Mouse (Mus musculus): ENCODE data around the gene Relch. TPM values are rescaled to one million over a fixed set of nuclear protein-coding genes. Genes with fewer than 3 reads are reported as not detected.
"Not testable (repeated sequence)": the region's sequence is repeated elsewhere in the genome, so short reads cannot be mapped to it uniquely, and the experiment has no call there.

The Relch gene
- polyA plus RNA-seq, 1 experiment from 2014 or later, result 49.6 TPM

DNA sequence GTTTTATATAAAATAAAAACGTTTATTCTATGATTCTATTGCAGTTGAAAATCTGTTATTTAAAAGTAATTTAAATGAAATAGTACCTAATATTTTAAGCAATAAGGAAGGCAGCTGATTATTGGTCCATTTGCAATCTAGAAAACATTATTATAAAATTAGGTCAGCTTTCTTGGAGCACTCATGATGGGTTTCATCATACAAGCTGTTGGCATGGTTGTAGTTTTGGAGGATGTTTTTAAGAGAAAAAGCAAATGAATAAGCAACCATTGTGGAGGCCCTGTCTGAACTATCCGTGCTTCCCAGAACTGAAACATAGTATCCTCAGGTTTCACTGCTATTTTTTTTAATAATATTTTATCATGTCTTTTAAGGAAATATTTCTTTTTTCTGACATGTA, 31.9 kb downstream of the Relch start:
- H3K27me3 ChIP-seq (replicated peaks), result no peaks in the 10 kb centered on the region
- no peaks in the 10 kb centered on the region for H3K9me3 ChIP-seq
- H3K36me3 ChIP-seq (replicated peaks), result no peaks in the 10 kb centered on the region
- H3K27ac ChIP-seq, result no peak overlapping the region
- H3K4me3 ChIP-seq, result no peak overlapping the region
- H3K9ac ChIP-seq, result no peak overlapping the region
- H3K4me1 ChIP-seq, result no peaks in the 10 kb centered on the region
- 93% methylated on average over 2 of the region's 2 CpGs for WGBS
- no peak for ATAC-seq (replicated peaks)
- no peak overlapping the region for H3K4me2 ChIP-seq

DNA sequence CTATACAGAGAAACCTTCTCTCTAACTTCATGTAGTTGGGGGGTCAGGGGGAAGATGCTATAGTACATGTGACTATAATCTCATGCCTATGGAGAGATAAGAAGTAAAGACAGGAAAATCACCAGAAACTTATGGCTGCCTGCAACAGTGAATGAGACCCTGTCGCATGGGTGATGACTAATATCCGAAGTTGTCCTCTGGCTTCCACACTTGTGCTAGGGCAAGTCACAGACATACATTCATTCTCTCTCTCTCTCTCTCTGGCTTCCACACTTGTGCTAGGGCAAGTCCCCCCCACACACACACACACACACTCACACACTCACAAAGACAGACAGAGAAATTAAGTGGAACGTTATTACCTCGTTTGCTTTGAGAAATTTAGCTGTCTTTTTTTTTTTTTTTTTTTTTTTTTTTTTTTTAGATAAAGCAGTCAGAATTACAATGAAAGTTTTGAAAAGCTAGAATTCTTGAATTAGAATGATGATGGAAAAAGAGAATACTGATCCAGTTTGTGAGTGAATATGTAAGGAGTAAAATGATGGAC, 37.4 kb downstream of the Relch start:
- H3K9me3 ChIP-seq, result no peaks in the 10 kb centered on the region
- H3K4me1 ChIP-seq, result no peaks in the 10 kb centered on the region
- H3K27me3 ChIP-seq (replicated peaks), result no peaks in the 10 kb centered on the region
- no peak overlapping the region for H3K9ac ChIP-seq
- peaks cover 3% of the 10 kb centered on the region; the same call in 1 of the 2 replicates for H3K36me3 ChIP-seq (replicated peaks)
- WGBS, result 88% methylated on average over 4 of the region's 4 CpGs
- no peak overlapping the region for H3K27ac ChIP-seq
- ATAC-seq (replicated peaks), result no peak
- H3K4me2 ChIP-seq, result no peak overlapping the region
- no peak overlapping the region for H3K4me3 ChIP-seq

DNA sequence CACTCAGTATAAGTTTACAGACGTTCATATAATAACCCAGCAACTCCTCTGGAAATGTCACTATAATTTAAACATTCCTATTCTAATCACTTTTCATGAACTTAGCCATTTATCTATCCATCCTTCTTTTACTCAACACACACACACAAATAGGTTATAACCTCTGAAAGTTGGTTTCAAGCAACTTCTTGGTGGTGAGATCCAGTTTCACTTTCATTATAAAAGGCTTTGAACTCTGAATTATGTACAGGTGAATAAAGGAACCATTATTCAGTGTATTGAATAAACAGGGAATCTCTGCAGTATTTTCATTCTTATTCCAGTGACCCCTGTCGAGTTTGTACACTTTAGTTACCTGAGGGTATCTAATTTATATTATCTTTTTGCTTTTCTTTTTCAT, 45.8 kb downstream of the Relch start:
- no peak for ATAC-seq (replicated peaks)
- Histone ChIP-seq H3K27ac (no peak overlapping the region), H3K36me3 (replicated peaks) (peaks cover 10% of the 10 kb centered on the region; the same call in 1 of the 2 replicates), H3K27me3 (replicated peaks) (no peaks in the 10 kb centered on the region), H3K4me1 (no peaks in the 10 kb centered on the region), H3K4me2 (no peak overlapping the region), H3K9ac (no peak overlapping the region), H3K4me3 (no peak overlapping the region), H3K9me3 (no peaks in the 10 kb centered on the region)
- 85% methylated on average over 2 of the region's 2 CpGs for WGBS

DNA sequence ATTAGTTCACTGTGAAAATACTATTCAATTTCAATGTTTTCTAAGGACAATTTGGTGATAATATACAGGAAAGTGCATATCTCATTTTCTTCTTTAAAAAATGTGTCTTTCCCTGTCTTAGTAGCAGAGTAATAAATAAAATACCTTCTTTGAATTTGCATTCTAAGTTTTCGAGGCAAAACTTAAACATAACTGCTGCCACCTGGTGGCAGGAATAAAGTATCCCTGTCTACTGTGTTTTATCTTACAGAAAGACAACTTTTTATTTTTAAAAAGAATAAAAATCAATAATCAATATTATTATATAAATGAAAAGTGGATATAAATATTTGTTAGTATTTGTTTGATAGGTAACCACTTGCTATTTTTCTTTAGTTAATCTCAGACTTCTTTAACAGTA, 47.6 kb downstream of the Relch start:
- Histone ChIP-seq H3K9me3 (no peaks in the 10 kb centered on the region), H3K27ac (no peak overlapping the region), H3K27me3 (replicated peaks) (no peaks in the 10 kb centered on the region), H3K4me2 (no peak overlapping the region), H3K36me3 (replicated peaks) (peaks cover 17% of the 10 kb centered on the region; the same call in 1 of the 2 replicates), H3K9ac (no peak overlapping the region), H3K4me3 (no peak overlapping the region), H3K4me1 (no peaks in the 10 kb centered on the region)
- ATAC-seq (replicated peaks), result no peak
- WGBS, result 38% methylated on average over 1 of the region's 1 CpGs

DNA sequence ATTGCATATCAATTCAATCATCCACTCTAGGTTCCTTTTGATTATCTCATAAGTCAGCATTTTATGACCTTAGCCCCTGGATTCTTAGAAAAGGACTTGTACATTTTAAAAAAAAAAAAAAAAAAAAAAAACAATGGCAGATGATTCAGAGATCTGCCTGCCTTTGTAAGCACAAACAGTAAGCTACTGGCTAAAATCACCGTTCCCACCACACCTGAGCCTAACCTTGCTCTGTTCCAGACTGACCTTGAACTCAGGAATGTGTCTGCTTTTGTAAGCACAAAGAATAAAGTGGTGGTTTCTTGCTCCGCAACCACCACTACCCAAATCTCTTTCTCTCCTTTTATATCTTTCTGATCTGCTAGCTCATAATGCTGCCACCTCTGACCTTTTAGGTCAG, 49.2 kb downstream of the Relch start:
- H3K4me1 ChIP-seq, result no peaks in the 10 kb centered on the region

DNA sequence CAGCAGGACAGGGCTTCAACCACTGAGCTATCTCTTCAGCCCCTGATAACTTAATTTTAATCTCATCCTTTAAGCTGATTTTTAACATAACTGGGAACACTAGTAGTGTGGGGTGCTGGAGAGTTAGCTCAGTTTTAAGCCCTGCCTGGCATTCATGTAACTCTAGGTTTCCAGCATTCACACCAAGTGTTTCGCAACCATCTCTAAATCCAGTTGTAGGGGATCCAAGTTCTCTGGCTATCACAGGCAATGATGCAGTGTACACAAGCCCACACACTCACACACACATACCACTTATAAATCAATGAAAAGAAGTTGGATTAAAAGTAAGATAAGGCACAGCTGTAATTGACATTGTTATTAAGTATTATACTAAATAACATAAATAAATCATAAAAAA, 54.7 kb downstream of the Relch start:
- Histone ChIP-seq H3K4me2 (no peak overlapping the region), H3K9ac (no peak overlapping the region), H3K27ac (no peak overlapping the region), H3K27me3 (replicated peaks) (no peaks in the 10 kb centered on the region), H3K36me3 (replicated peaks) (peaks cover 7% of the 10 kb centered on the region; the same call in 1 of the 2 replicates), H3K4me1 (no peaks in the 10 kb centered on the region), H3K4me3 (no peak overlapping the region), H3K9me3 (no peaks in the 10 kb centered on the region)
- ATAC-seq (replicated peaks), result no peak
- 98% methylated on average over 1 of the region's 1 CpGs for whole genome bisulfite sequencing

More for the DNA sequence above, 49.2 kb downstream of the Relch start:
- H3K27me3 ChIP-seq (replicated peaks), result no peaks in the 10 kb centered on the region
- no peaks in the 10 kb centered on the region for H3K9me3 ChIP-seq
- H3K36me3 ChIP-seq (replicated peaks), result peaks cover 14% of the 10 kb centered on the region; the same call in 1 of the 2 replicates
- WGBS, result 94% methylated on average over 2 of the region's 2 CpGs
- no peak overlapping the region for H3K4me2 ChIP-seq
- no peak for ATAC-seq (replicated peaks)
- no peak overlapping the region for H3K4me3 ChIP-seq
- no peak overlapping the region for H3K9ac ChIP-seq
- H3K27ac ChIP-seq, result no peak overlapping the region

DNA sequence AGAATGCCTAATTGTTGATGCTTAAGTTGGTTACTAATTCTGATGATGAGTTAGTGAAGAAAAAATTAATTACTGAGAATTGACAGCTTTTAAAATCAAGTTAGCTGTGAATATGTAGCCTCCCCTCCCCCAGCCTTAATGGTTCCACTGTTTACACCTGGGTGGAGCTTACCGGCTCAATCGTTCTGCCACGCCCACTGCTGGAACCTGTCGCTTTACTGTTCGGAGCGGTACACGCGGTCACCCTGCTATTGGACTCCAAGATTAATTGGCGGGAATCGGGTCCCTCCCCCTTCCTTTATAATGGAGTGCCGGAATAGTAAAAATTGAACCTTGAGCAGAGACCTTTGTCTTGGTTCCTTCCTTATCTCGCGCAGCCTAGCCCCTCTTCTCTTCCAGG, 65.6 kb downstream of the Relch start:
- not testable (repeated sequence) for H3K27ac ChIP-seq; H3K36me3 ChIP-seq (replicated peaks); H3K4me1 ChIP-seq; H3K4me2 ChIP-seq; H3K4me3 ChIP-seq; H3K9ac ChIP-seq; H3K27me3 ChIP-seq (replicated peaks); ATAC-seq (replicated peaks); H3K9me3 ChIP-seq
- WGBS, result 93% methylated on average over 13 of the region's 13 CpGs

DNA sequence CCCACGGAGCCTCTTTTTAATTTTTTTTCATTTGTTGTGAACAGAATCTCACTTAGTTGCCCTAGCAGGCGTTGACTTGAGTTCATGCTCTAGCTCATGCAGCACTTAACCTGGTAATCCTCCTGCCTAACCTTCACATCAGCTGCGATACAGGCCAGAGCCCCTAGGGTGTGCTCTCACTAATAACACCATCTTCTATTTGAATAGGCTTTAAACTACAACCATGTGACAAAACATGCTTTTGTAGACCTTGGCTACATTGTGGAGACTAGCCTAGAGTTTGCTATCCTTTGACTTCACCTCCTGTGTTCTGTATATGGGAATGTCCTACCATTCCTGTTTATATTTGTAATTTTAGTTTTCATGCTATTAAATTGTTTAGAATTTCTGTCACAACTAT, 71.7 kb downstream of the Relch start:
- H3K9me3 ChIP-seq, result no peaks in the 10 kb centered on the region
- ATAC-seq (replicated peaks), result no peak
- no peaks in the 10 kb centered on the region for H3K4me1 ChIP-seq
- peaks cover 11% of the 10 kb centered on the region; the same call in 1 of the 2 replicates for H3K36me3 ChIP-seq (replicated peaks)
- no peak overlapping the region for H3K4me3 ChIP-seq
- H3K4me2 ChIP-seq, result no peak overlapping the region
- H3K9ac ChIP-seq, result no peak overlapping the region
- no peak overlapping the region for H3K27ac ChIP-seq
- 77% methylated on average over 3 of the region's 3 CpGs for WGBS
- H3K27me3 ChIP-seq (replicated peaks), result no peaks in the 10 kb centered on the region

DNA sequence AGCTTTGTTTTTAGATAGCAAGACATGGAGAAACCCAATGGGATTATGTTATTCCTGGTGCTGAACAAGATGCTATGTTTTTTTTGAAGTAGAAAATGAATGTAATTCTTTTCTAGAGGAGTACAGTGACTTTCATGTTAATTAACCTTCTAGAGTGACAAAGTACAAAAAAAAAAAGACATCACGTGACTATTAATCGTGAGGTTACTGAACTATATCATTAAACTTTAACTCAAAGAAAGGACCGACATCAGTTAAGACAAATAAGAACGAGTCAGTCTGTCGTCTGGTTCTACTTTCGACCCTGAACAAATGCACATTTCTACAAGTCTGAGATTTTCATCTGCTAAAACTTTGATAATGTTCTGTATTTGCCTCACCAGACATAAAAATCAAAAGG, 74.7 kb downstream of the Relch start:
- H3K27ac ChIP-seq, result no peak overlapping the region
- 95% methylated on average over 6 of the region's 6 CpGs for WGBS
- ATAC-seq (replicated peaks), result no peak

DNA sequence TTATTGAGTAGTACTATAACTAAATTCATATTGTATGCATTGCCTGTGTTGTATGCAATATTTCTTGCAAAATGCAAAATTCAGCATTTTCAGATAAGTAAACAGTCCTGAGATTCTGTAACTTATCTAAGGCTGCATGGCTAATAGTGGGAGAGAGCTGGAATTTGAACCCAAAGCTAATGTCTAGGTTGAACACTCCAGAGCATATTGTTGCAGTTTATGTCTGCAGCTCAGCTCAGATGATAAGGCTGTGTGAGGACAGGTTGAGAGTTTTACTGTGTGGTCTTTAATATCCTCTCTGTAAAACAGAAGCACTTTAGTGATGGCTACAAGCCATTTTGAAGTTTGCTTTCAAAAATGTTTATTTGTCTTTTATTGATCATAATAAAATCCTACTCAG, 75.8 kb downstream of the Relch start:
- ATAC-seq (replicated peaks), result no peak
- H3K4me3 ChIP-seq, result no peak overlapping the region
- no peaks in the 10 kb centered on the region for H3K9me3 ChIP-seq
- H3K27ac ChIP-seq, result no peak overlapping the region
- H3K4me2 ChIP-seq, result no peak overlapping the region
- peaks cover 22% of the 10 kb centered on the region for H3K36me3 ChIP-seq (replicated peaks)
- no peaks in the 10 kb centered on the region for H3K27me3 ChIP-seq (replicated peaks)
- H3K4me1 ChIP-seq, result no peaks in the 10 kb centered on the region
- no peak overlapping the region for H3K9ac ChIP-seq

More for the DNA sequence above, 74.7 kb downstream of the Relch start:
- Histone ChIP-seq H3K27me3 (replicated peaks) (no peaks in the 10 kb centered on the region), H3K4me2 (no peak overlapping the region), H3K4me1 (no peaks in the 10 kb centered on the region), H3K36me3 (replicated peaks) (peaks cover 16% of the 10 kb centered on the region), H3K9ac (no peak overlapping the region), H3K9me3 (no peaks in the 10 kb centered on the region), H3K4me3 (no peak overlapping the region)

DNA sequence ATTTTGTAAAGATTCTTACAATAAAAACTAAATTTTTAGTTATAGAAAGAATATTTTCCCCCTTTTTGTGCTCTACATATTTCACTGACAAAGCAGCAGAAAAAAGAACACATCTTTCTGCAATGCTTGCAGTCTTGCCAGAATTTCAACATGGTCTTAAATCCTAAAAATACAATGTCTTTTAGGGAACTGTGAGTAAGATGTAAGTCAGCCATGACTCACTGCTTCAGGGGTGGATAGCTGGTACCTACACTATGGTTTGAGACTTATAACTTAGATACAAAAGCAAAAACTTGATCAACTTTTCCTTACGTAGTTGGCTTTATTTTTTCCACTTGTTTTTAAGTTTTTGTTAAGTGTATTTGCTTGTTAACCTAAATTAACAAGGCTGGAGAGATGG, 78.8 kb downstream of the Relch start:
- no peaks in the 10 kb centered on the region for H3K27me3 ChIP-seq (replicated peaks)
- no peak overlapping the region for H3K4me2 ChIP-seq
- no peak for ATAC-seq (replicated peaks)
- H3K4me1 ChIP-seq, result no peaks in the 10 kb centered on the region
- H3K9ac ChIP-seq, result no peak overlapping the region
- H3K4me3 ChIP-seq, result no peak overlapping the region
- 92% methylated on average over 1 of the region's 1 CpGs for WGBS
- H3K36me3 ChIP-seq (replicated peaks), result peaks cover 22% of the 10 kb centered on the region
- no peaks in the 10 kb centered on the region for H3K9me3 ChIP-seq
- no peak overlapping the region for H3K27ac ChIP-seq

DNA sequence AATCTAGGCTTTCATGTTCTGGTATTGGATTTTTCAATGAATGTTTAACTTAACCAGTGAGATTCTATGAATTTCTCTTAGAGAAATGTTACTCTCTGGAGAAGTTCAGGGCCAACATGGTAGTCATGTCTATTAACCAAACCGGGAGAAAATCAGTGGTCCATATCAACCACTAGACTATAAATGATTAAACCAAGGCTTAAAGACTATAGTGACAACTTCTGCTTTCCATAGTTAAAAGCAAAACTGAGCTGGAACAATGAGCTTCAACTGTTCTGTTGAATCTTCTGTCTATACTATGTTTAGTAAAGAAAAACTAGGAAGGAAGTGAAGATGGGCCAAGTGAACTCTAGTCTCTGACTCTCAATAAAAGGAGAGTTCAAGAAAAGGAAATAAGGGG, 82.8 kb downstream of the Relch start:
- no peak for ATAC-seq (replicated peaks)
- WGBS, result 95% methylated on average over 1 of the region's 1 CpGs
- no peak overlapping the region for H3K27ac ChIP-seq

DNA sequence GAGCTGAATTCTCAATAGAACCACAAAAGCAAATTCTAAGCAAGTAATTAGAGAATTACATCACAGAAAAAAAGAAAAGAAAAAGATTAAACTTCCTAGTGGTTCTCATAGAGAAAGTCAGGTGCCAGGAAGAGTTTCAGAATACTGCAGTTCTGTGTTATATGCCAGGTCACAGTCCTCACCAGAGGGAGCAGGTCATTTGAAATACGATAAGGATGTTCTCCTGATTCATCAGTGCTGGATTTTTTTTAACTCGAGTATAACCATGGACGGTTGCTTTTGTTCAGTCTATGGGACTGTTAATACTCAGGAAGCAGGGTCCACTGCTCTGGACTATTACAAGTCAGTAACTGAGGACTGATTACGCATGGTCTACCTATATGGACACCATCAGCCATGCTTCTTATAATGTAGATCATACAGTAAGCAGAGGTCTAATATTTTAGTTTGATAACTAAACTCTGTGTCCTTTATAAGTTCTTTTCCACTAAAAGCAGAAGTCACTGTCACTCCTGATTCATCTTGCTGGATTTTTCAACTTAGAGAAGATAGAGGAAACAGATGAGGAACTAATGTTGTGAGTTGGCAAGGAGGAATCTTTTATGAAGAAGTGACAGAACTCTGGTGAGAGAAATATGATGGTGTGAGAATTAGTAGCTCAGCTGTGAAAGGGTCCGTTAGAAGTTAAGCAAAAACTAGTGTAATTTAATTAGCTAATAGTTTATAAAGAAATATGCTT, 83.4 kb downstream of the Relch start:
- ATAC-seq (replicated peaks), result no peak
- H3K4me1 ChIP-seq, result no peaks in the 10 kb centered on the region
- 90% methylated on average over 5 of the region's 5 CpGs for WGBS

More for the DNA sequence above, 82.8 kb downstream of the Relch start:
- no peaks in the 10 kb centered on the region for H3K27me3 ChIP-seq (replicated peaks)
- no peaks in the 10 kb centered on the region for H3K4me1 ChIP-seq
- peaks cover 32% of the 10 kb centered on the region for H3K36me3 ChIP-seq (replicated peaks)
- H3K9ac ChIP-seq, result no peak overlapping the region
- H3K4me2 ChIP-seq, result no peak overlapping the region
- H3K4me3 ChIP-seq, result no peak overlapping the region
- no peaks in the 10 kb centered on the region for H3K9me3 ChIP-seq

More for the DNA sequence above, 83.4 kb downstream of the Relch start:
- Histone ChIP-seq H3K9ac (no peak overlapping the region), H3K36me3 (replicated peaks) (peaks cover 28% of the 10 kb centered on the region), H3K27me3 (replicated peaks) (no peaks in the 10 kb centered on the region), H3K4me2 (no peak overlapping the region), H3K9me3 (no peaks in the 10 kb centered on the region), H3K4me3 (no peak overlapping the region), H3K27ac (no peak overlapping the region)

All from midbrain, embryonic 15.5 days (tissue).